Mouse (Mus musculus) CD8-positive naive resting alpha-beta T cell, adult 2 months (primary cell): ENCODE data around the gene Sox14.
A peak's percentile ranks its signal among the peaks of the same experiment; 100 is the strongest.

Experiments
- DNase-seq, 2 experiments: peaks; one replicate each; pipeline ENCODE4 v3.0.0; 2022; ENCODE audit warnings: low read depth in 2 of 2, low spot score in 2 of 2

Gene Sox14

GRCm38 (mm10) chr9:99850354-99850753 is 25.6 kb downstream of the Sox14 start:
- no peak for DNase-seq

- no peak for DNase-seq
These were observed 27.6 kb downstream of the Sox14 start for GRCm38 (mm10) chr9:99848327-99848726.

- peak in 1 of 2 experiments; percentile 14 for DNase-seq
These were observed 29.1 kb downstream of the Sox14 start for GRCm38 (mm10) chr9:99846820-99847219.

- no peak for DNase-seq
These were observed 36.6 kb downstream of the Sox14 start for GRCm38 (mm10) chr9:99839367-99839766.

- no peak for DNase-seq
These were observed 37.1 kb downstream of the Sox14 start for GRCm38 (mm10) chr9:99838877-99839276.

- DNase-seq: no peak
These were observed 39.3 kb downstream of the Sox14 start for GRCm38 (mm10) chr9:99836707-99837106.

GRCm38 (mm10) chr9:99835624-99836430 is 40.1 kb downstream of the Sox14 start:
- DNase-seq: no peak
